Mouse (Mus musculus): ENCODE measurements around the gene Vps35l. TPM values are rescaled to one million over a fixed set of nuclear protein-coding genes. Genes with fewer than 3 reads are reported as not detected.
A peak's percentile ranks its signal among the peaks of the same experiment; 100 is the strongest.

The Vps35l gene
- polyA plus RNA-seq (2014; fragmentation: Nextera tagmentation; extraction: Ambion mirVana), result 48.1 and 49.0 TPM in 2 replicates

GRCm38 (mm10) chr7:118739975-118740531, at the start of gene Vps35l:
Vps35l (plus strand) TSS chr7:118740226.
- Histone ChIP-seq H3K27ac (ENCODE audit: low read depth, low read length) (peak within 1 kb of the TSS; percentile 46; the same call in 1 of the 2 replicates), H3K4me2 (peak within 1 kb of the TSS; percentile 85), H3K9ac (ENCODE audit: low read depth, low read length) (peak within 1 kb of the TSS; percentile 78), H3K27me3 (ENCODE audit: control insufficient read depth, insufficient read depth, low read length) (no peaks in the 10 kb centered on the region), H3K4me1 (ENCODE audit: control insufficient read depth, insufficient read depth, low read length) (peaks cover 9% of the 10 kb centered on the region; the same call in 1 of the 2 replicates), H3K36me3 (ENCODE audit: control insufficient read depth, insufficient read depth, low read length) (no peaks in the 10 kb centered on the region; the same call in 1 of the 2 replicates), H3K4me3 (ENCODE audit: low read depth, low read length) (peak within 1 kb of the TSS; percentile 81), H3K9me3 (replicated peaks; ENCODE audit: control insufficient read depth, low read length) (no peaks in the 10 kb centered on the region)
- 2% methylated on average over 16 of the region's 16 CpGs for WGBS (ENCODE audit: insufficient replicate concordance)
- ATAC-seq (replicated peaks; ENCODE audit: insufficient number of reproducible peaks, low FRiP score, low TSS enrichment), result peak; percentile 82

- 90% methylated on average over 2 of the region's 2 CpGs for WGBS (ENCODE audit: insufficient replicate concordance)
Observed at GRCm38 (mm10) chr7:118691287-118691686, 48.7 kb upstream of the Vps35l start.

GRCm38 (mm10) chr7:118696146-118696545, 43.9 kb upstream of the Vps35l start:
- no peak overlapping the region for H3K27ac ChIP-seq (ENCODE audit: low read depth, low read length)
- no peak overlapping the region for H3K9ac ChIP-seq (ENCODE audit: low read depth, low read length)
- ATAC-seq (replicated peaks; ENCODE audit: insufficient number of reproducible peaks, low FRiP score, low TSS enrichment), result no peak
- no peaks in the 10 kb centered on the region for H3K4me1 ChIP-seq (ENCODE audit: control insufficient read depth, insufficient read depth, low read length)
- H3K27me3 ChIP-seq (ENCODE audit: control insufficient read depth, insufficient read depth, low read length), result no peaks in the 10 kb centered on the region
- H3K4me3 ChIP-seq (ENCODE audit: low read depth, low read length), result no peak overlapping the region
- H3K36me3 ChIP-seq (ENCODE audit: control insufficient read depth, insufficient read depth, low read length), result peaks cover 13% of the 10 kb centered on the region
- H3K4me2 ChIP-seq, result no peak overlapping the region
- WGBS (ENCODE audit: insufficient replicate concordance), result 94% methylated on average over 6 of the region's 6 CpGs
- no peaks in the 10 kb centered on the region for H3K9me3 ChIP-seq (replicated peaks; ENCODE audit: control insufficient read depth, low read length)

More at GRCm38 (mm10) chr7:118691287-118691686, 48.7 kb upstream of the Vps35l start:
- H3K4me2 ChIP-seq, result no peak overlapping the region
- ATAC-seq (replicated peaks; ENCODE audit: insufficient number of reproducible peaks, low FRiP score, low TSS enrichment), result no peak
- no peaks in the 10 kb centered on the region for H3K4me1 ChIP-seq (ENCODE audit: control insufficient read depth, insufficient read depth, low read length)
- H3K36me3 ChIP-seq (ENCODE audit: control insufficient read depth, insufficient read depth, low read length), result peaks cover 16% of the 10 kb centered on the region; the same call in 1 of the 2 replicates
- no peak overlapping the region for H3K27ac ChIP-seq (ENCODE audit: low read depth, low read length)
- H3K27me3 ChIP-seq (ENCODE audit: control insufficient read depth, insufficient read depth, low read length), result peaks cover 8% of the 10 kb centered on the region; the same call in 1 of the 2 replicates
- H3K9ac ChIP-seq (ENCODE audit: low read depth, low read length), result no peak overlapping the region
- no peaks in the 10 kb centered on the region for H3K9me3 ChIP-seq (replicated peaks; ENCODE audit: control insufficient read depth, low read length)
- no peak overlapping the region for H3K4me3 ChIP-seq (ENCODE audit: low read depth, low read length)

- no peak for ATAC-seq (replicated peaks; ENCODE audit: insufficient number of reproducible peaks, low FRiP score, low TSS enrichment)
- WGBS (ENCODE audit: insufficient replicate concordance), result 74% methylated on average over 4 of the region's 4 CpGs
- no peaks in the 10 kb centered on the region for H3K27me3 ChIP-seq (ENCODE audit: control insufficient read depth, insufficient read depth, low read length)
- H3K4me2 ChIP-seq, result no peak overlapping the region
- H3K36me3 ChIP-seq (ENCODE audit: control insufficient read depth, insufficient read depth, low read length), result peaks cover 13% of the 10 kb centered on the region
- H3K4me3 ChIP-seq (ENCODE audit: low read depth, low read length), result no peak overlapping the region
- no peak overlapping the region for H3K27ac ChIP-seq (ENCODE audit: low read depth, low read length)
- H3K4me1 ChIP-seq (ENCODE audit: control insufficient read depth, insufficient read depth, low read length), result no peaks in the 10 kb centered on the region
- H3K9ac ChIP-seq (ENCODE audit: low read depth, low read length), result no peak overlapping the region
- no peaks in the 10 kb centered on the region for H3K9me3 ChIP-seq (replicated peaks; ENCODE audit: control insufficient read depth, low read length)
Observed at GRCm38 (mm10) chr7:118697168-118697567, 42.9 kb upstream of the Vps35l start.

- H3K4me3 ChIP-seq (ENCODE audit: low read depth, low read length), result no peak overlapping the region
- no peak for ATAC-seq (replicated peaks; ENCODE audit: insufficient number of reproducible peaks, low FRiP score, low TSS enrichment)
- H3K9me3 ChIP-seq (replicated peaks; ENCODE audit: control insufficient read depth, low read length), result no peaks in the 10 kb centered on the region
- no peak overlapping the region for H3K9ac ChIP-seq (ENCODE audit: low read depth, low read length)
- peaks cover 13% of the 10 kb centered on the region for H3K36me3 ChIP-seq (ENCODE audit: control insufficient read depth, insufficient read depth, low read length)
- H3K27ac ChIP-seq (ENCODE audit: low read depth, low read length), result no peak overlapping the region
- 94% methylated on average over 9 of the region's 9 CpGs for WGBS (ENCODE audit: insufficient replicate concordance)
- H3K4me1 ChIP-seq (ENCODE audit: control insufficient read depth, insufficient read depth, low read length), result no peaks in the 10 kb centered on the region
- H3K4me2 ChIP-seq, result no peak overlapping the region
- no peaks in the 10 kb centered on the region for H3K27me3 ChIP-seq (ENCODE audit: control insufficient read depth, insufficient read depth, low read length)
Observed at GRCm38 (mm10) chr7:118698882-118699281, 41.1 kb upstream of the Vps35l start.

- no peak for ATAC-seq (replicated peaks; ENCODE audit: insufficient number of reproducible peaks, low FRiP score, low TSS enrichment)
- Histone ChIP-seq H3K27me3 (ENCODE audit: control insufficient read depth, insufficient read depth, low read length) (no peaks in the 10 kb centered on the region), H3K27ac (ENCODE audit: low read depth, low read length) (no peak overlapping the region), H3K9ac (ENCODE audit: low read depth, low read length) (no peak overlapping the region), H3K4me2 (no peak overlapping the region), H3K4me1 (ENCODE audit: control insufficient read depth, insufficient read depth, low read length) (peaks cover 9% of the 10 kb centered on the region; the same call in 1 of the 2 replicates), H3K4me3 (ENCODE audit: low read depth, low read length) (no peak overlapping the region), H3K36me3 (ENCODE audit: control insufficient read depth, insufficient read depth, low read length) (peaks cover 3% of the 10 kb centered on the region), H3K9me3 (replicated peaks; ENCODE audit: control insufficient read depth, low read length) (no peaks in the 10 kb centered on the region)
- 93% methylated on average over 15 of the region's 15 CpGs for WGBS (ENCODE audit: insufficient replicate concordance)
Observed at GRCm38 (mm10) chr7:118703144-118703561, 36.9 kb upstream of the Vps35l start.

- WGBS (ENCODE audit: insufficient replicate concordance), result 81% methylated on average over 9 of the region's 9 CpGs
- no peak overlapping the region for H3K27ac ChIP-seq (ENCODE audit: low read depth, low read length)
- ATAC-seq (replicated peaks; ENCODE audit: insufficient number of reproducible peaks, low FRiP score, low TSS enrichment), result no peak
- peak overlapping the region; percentile 82; the same call in 1 of the 2 replicates for H3K9ac ChIP-seq (ENCODE audit: low read depth, low read length)
- peaks cover 9% of the 10 kb centered on the region; the same call in 1 of the 2 replicates for H3K4me1 ChIP-seq (ENCODE audit: control insufficient read depth, insufficient read depth, low read length)
- peak overlapping the region; percentile 82 for H3K4me2 ChIP-seq
- H3K27me3 ChIP-seq (ENCODE audit: control insufficient read depth, insufficient read depth, low read length), result no peaks in the 10 kb centered on the region
- H3K4me3 ChIP-seq (ENCODE audit: low read depth, low read length), result peak overlapping the region; percentile 74
- no peaks in the 10 kb centered on the region for H3K9me3 ChIP-seq (replicated peaks; ENCODE audit: control insufficient read depth, low read length)
- H3K36me3 ChIP-seq (ENCODE audit: control insufficient read depth, insufficient read depth, low read length), result no peaks in the 10 kb centered on the region
Observed at GRCm38 (mm10) chr7:118704001-118704850, 35.8 kb upstream of the Vps35l start.

GRCm38 (mm10) chr7:118705101-118705961, 34.7 kb upstream of the Vps35l start, which contains the start of gene Gde1:
Gde1 (minus strand) TSS chr7:118705778.
- H3K9me3 ChIP-seq (replicated peaks; ENCODE audit: control insufficient read depth, low read length), result no peaks in the 10 kb centered on the region
- WGBS (ENCODE audit: insufficient replicate concordance), result under 1% methylated on average over 66 of the region's 66 CpGs
- no peaks in the 10 kb centered on the region for H3K27me3 ChIP-seq (ENCODE audit: control insufficient read depth, insufficient read depth, low read length)
- ATAC-seq (replicated peaks; ENCODE audit: insufficient number of reproducible peaks, low FRiP score, low TSS enrichment), result peak; percentile 91
- no peaks in the 10 kb centered on the region for H3K36me3 ChIP-seq (ENCODE audit: control insufficient read depth, insufficient read depth, low read length)
- H3K4me2 ChIP-seq, result peak within 1 kb of the TSS; percentile 82
- peaks cover 9% of the 10 kb centered on the region; the same call in 1 of the 2 replicates for H3K4me1 ChIP-seq (ENCODE audit: control insufficient read depth, insufficient read depth, low read length)
- H3K9ac ChIP-seq (ENCODE audit: low read depth, low read length), result peak within 1 kb of the TSS; percentile 82
- peak within 1 kb of the TSS; percentile 74 for H3K4me3 ChIP-seq (ENCODE audit: low read depth, low read length)
- peak within 1 kb of the TSS; percentile 70 for H3K27ac ChIP-seq (ENCODE audit: low read depth, low read length)
